Mouse (Mus musculus): ENCODE results near the gene Gatc. TPM values are rescaled to one million over a fixed set of nuclear protein-coding genes. Genes with fewer than 3 reads are reported as not detected.
"Not testable (repeated sequence)": the region's sequence is repeated elsewhere in the genome, so short reads cannot be mapped to it uniquely, and the experiment has no call there.

Gene Gatc
- total RNA-seq (2014; fragmentation: Nextera tagmentation): 48.0 and 50.2 TPM in 2 replicates
- 12.1 and 15.3 TPM in 2 replicates for total RNA-seq (2017)

DNA sequence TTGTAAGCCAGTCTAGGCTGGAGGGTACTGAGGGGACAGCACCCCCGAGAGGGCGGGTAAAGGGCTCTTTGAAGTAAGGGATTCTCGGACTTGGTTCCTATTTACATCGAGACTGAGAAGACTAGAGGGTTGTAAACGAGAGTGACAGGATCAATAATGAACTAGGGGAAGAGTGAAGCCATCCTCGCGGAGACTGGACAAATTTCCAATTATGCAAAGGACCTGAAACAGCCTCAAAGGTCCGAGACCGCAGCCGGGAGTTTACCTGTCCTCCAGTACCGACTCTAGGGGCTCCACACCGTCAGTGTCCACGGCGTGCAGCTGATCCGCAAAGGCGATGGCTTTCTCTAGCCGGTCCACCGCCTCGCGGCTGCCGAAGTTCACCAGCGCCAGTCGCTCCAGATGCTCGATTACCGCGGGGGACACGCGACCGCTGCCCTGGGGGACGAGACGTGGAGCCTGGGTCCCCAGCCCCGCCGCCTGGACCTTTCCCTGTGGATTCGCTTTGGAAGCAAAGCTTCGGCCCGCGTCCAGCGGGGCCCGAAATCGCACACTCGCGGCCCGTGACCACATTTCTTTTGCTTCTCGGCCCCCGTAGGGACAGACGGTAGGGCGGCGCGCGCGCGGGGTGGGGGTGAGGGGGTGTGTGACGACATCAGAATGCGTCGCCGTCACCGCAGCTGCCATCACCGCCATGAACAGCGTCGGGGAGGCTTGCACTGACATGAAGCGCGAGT is at the start of gene Gatc, which contains the start of gene Triap1:
Gene Gatc (minus strand): TSS at position 602 of the 737 bp plus-strand sequence.
Gene Triap1 (plus strand): TSS at position 649 of the 737 bp plus-strand sequence.
- ATAC-seq (replicated peaks; ENCODE audit: poor library complexity, severe bottlenecking): peak; percentile 95

DNA sequence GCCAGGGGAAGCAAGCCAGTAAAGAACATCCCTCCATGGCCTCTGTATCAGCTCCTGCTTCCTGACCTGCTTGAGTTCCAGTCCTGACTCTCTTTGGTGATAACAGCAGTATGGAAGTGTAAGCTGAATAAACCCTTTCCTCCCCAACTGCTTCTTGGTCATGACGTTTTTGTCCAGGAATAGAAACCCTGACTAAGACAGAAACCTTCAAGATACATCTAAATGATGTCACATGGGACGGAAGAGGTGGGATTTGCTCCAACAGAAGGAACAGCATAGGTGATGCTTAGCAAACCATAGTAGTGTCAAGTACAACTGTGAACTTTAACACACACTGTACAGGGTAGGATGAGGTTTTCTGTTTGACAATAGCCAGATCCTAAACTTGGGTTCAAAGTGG is 37.9 kb upstream of the Gatc start:
- ATAC-seq (replicated peaks; ENCODE audit: poor library complexity, severe bottlenecking): not testable (repeated sequence)

DNA sequence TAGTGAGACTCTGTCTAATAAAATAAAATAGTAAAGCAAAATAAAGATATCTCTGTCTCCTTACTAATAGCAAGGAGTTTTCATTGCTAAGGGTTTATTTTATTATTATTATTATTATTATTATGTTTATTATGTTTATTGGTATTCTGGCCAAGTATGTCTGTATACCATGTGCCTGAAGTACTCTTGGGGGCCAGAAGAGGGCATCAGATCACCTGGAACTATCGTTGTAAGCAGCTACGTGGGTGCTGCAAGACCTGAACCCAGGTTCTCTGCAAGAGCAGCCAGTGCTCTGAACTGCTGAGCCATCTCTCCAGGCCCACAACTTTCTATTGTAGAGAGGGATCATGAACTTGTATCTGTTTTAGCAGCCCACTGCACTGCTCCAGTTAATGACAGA is 34.5 kb upstream of the Gatc start:
- ATAC-seq (replicated peaks; ENCODE audit: poor library complexity, severe bottlenecking): no peak

- no peak for ATAC-seq (replicated peaks; ENCODE audit: poor library complexity, severe bottlenecking)
Measured at GRCm38 (mm10) chr5:115374204-115374820, 33.3 kb upstream of the Gatc start.

GRCm38 (mm10) chr5:115373441-115374203 is 32.6 kb upstream of the Gatc start:
- no peak for ATAC-seq (replicated peaks; ENCODE audit: poor library complexity, severe bottlenecking)

DNA sequence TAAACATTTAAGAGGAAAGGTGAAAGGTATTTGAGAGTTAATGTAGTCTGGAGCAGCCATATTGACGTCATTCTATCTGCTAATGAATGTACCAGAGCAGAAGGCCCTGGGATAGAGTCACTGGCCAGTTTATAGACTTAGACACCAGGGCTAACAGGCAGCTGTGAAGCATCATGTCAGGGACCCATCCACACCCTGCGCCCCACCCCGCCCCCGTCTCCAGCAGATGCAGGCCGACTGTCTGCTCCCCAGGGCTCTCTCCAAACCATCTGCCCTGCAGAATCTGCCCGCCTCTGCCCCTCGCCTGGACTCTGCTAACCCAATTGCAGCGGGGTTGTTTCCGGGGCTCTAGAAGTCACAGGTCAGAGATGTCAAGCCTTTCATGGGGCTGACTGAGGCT is 30.8 kb upstream of the Gatc start:
- ATAC-seq (replicated peaks; ENCODE audit: poor library complexity, severe bottlenecking): no peak

DNA sequence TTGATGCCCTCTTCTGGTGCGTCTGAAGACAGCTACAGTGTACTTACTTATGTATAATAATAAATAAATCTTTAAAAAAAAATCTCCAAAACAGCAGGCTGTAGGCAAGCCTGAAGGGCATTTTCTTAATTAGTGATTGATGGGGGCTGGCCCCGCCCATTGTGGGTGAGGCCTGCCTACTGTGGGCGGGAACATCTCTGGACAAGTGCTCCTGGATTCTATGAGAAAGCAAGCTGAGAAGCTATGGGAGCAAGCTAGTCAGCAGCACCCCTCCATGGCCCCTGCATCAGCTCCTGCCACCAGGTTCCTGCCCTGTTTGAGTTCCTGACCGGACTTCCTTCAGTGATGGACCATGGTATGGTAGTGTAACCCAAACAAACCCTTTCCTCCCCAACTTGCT is 23.8 kb upstream of the Gatc start:
- no peak for ATAC-seq (replicated peaks; ENCODE audit: poor library complexity, severe bottlenecking)

GRCm38 (mm10) chr5:115362819-115363714 is 22.1 kb upstream of the Gatc start:
- no peak for ATAC-seq (replicated peaks; ENCODE audit: poor library complexity, severe bottlenecking)

DNA sequence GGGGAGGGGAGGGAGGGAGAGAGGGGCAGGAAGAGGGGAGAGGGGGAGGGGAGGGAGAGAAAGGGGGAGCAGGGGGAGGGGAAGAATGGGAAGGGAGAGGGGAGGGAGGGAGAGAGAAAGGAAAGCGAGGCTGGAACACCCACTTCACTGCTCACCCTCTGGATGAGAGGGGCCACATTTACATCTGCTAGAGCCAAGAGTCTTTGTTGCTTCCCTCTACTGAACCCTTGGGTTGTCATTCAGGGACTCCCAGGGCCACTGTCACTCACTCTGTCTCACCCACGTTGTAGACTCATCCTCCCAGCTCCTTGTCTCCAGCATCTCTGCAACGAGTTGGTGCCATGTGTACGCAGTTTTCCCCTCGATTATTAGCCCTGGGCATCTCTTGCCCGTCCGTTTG is 21.2 kb upstream of the Gatc start:
- ATAC-seq (replicated peaks; ENCODE audit: poor library complexity, severe bottlenecking): no peak

- ATAC-seq (replicated peaks; ENCODE audit: poor library complexity, severe bottlenecking): no peak
Measured at GRCm38 (mm10) chr5:115359851-115360372, 18.9 kb upstream of the Gatc start.

GRCm38 (mm10) chr5:115359438-115359837 is 18.5 kb upstream of the Gatc start:
- no peak for ATAC-seq (replicated peaks; ENCODE audit: poor library complexity, severe bottlenecking)

- ATAC-seq (replicated peaks; ENCODE audit: poor library complexity, severe bottlenecking): peak; percentile 96
Measured at GRCm38 (mm10) chr5:115358872-115359271, 17.9 kb upstream of the Gatc start.

GRCm38 (mm10) chr5:115355070-115355469 is 14.1 kb upstream of the Gatc start:
- ATAC-seq (replicated peaks; ENCODE audit: poor library complexity, severe bottlenecking): no peak

DNA sequence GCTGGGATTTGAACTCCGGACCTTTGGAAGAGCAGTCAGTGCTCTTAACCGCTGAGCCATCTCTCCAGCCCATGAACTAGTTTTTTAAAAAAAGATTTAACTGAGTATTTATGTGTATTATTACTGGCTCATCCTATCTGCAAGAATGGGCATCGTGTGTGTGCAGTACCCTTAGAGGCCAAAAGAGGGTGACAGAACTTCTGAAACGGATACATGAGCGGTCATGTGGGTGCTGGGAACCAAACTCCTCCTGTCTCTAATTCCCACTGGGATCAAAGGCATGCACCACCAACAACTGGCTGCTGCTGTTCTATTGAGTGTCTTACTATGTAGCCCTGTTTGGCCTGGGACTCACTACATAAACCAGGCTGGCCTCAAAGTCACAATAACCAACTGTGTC is 10.4 kb upstream of the Gatc start:
- no peak for ATAC-seq (replicated peaks; ENCODE audit: poor library complexity, severe bottlenecking)

DNA sequence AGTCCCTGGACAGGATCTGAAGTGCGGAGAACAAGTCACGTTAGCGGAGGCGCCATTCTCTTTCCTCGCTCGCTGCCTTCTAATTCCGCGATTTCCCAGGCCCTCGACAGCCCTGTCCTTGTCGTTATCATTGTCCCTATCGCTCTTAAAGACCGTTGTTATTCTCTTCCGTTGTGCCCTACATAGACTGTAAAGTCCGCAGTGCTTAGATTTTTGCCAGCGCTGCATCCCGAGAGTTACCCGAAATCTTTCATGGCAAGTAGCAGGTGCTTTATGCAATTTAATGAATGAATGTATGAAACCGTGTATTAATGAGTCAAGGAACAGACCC is 8.2 kb upstream of the Gatc start:
- ATAC-seq (replicated peaks; ENCODE audit: poor library complexity, severe bottlenecking): peak; percentile 4; the same call in 1 of the 2 replicates

DNA sequence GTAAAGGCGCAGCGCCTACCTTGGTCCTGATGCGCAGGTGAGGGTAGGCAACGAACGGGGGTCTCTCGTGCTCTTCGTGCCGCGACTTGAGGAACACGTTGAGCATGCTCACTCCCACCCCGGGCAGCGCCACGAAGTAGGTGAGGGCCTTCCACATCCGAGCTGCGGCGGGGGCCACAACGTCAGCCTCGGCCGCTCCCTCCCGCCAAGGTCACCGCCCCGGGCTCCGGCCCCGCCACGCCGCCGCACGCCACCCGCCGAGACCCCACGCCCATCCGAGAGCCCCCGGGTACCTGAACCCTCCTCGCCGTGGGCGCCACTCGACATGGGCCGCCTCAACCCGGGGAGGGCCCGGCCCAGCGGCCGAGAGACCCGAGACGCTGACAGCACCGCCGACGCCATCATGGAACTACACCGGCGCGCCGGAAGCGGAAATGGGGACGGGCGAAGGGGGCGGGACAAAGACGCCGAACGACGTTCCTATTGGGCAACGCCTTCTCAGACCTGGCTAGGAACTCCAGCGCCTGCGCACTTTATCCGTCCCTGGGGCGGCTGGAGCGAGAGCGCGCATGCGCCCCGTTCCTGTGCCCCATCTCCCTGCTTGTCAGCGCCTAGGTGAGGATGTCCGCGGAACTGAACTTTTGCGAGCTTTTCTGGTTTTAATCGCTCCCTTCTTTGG is 7.7 kb upstream of the Gatc start, which contains the start of gene Cox6a1:
Gene Cox6a1 (minus strand): TSS at position 436 of the 679 bp plus-strand sequence.
- peak; percentile 91 for ATAC-seq (replicated peaks; ENCODE audit: poor library complexity, severe bottlenecking)

DNA sequence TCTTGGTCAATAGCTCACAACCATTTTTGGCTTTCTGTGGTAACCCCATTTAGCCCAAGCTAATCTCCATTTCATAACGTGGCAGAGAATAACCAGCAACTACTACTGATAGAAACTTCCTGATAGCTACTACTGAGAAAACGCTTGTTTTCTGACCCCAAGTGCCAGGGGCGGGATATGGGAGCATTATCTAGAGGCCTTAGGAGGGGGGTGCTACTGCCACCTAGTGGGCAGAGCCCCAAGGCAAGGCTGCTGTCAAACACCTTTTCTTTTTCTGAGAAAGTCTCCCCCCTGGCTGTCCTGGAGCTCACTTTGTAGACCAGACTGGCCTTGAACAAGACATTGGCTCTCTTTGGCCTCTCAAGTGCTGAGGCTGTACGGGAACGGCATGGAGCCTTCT is 6.6 kb upstream of the Gatc start:
- ATAC-seq (replicated peaks; ENCODE audit: poor library complexity, severe bottlenecking): peak; percentile 70

DNA sequence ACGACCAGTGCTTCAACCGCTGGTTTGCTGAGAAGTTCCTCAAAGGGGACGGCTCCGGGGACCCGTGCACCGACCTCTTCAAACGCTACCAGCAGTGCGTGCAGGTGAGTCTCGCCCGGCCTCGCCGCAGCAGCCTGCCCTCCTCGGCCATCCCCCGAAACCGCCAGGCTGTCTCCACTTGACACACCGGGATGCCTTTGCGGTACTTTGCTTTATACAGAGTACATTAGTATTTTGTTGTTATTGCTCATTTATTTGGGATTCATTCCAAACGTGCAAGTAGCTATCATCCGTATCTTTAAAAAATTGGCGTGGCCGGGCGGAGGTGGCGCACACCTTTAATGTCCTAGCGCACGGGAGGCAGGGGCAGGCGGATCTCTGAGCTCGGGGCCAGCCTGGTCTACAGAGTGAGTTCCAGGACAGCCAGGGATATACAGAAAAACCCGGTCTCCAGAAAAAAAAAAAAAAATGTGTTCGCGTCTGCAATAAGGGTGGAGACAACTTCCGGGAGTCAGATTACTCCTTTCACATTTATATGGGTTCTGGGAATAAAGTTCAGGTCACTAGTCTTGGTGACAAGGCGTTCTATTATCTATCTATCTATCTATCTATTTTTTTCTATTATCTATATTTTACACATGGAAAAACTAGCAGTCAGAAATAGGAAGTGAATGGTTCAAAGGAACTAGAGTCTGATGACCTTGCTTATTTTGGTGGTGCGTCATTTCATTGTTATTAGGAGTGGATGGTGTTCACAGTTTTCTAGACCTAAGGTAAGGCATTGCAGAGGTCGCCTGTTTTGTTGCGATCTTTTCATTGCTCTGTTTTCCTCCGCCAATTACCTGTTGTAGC is 562 bp upstream of the Gatc start:
- no peak for ATAC-seq (replicated peaks; ENCODE audit: poor library complexity, severe bottlenecking)

Measured in granulocyte monocyte progenitor cell, adult 5-6 weeks (primary cell).